ENCODE assay signal across 14 mouse cellular contexts in the genomic region with DNA sequence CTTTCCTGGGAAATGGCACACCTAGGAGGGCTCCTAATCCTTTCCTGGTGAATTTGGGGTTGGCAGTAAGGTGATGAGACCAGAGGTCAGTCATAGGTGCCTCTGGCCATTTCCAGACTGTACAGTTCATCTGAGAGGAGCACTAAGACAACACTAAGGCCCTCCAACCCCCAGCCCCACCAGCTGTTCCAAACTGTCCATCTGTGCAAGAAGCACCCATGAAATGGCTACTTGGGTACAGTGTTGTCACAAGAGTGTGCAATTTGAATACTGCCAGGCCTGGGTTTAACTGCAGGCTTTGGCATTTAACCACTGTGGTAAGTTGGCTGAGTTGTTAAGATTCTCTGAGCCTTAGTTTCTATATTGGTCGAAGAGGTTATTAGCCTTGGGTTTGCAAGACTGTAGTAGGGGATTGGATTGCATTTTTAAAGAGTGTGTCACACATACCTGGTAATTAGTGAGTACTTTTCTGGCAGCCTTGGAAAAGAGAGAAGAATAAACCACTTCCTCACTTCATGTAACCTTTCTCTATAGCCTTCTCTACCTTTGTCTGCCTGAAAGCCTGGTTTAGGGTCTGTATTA.
"Had no signal": no experiment of that assay in that cellular context is flagged by ENCODE, and none has a peak within 500 bp of the region (broad histone marks: within the 10 kb centered on the region; RNA-seq: fewer than 3 reads in every experiment).

No protein-coding gene starts in this region.

- H3K36me3 ChIP-seq: liver, embryonic 15.5 days had no signal

- H3K4me2 ChIP-seq: liver, embryonic 11.5 days; liver, embryonic 15.5 days; midbrain, embryonic 11.5 days had no signal

- ATAC-seq: lung, postnatal 0 days; midbrain, embryonic 16.5 days had no signal

- H3K9ac ChIP-seq: liver, embryonic 15.5 days had no signal

- H3K9me3 ChIP-seq: limb, embryonic 10.5 days; liver, embryonic 15.5 days had no signal

- H3K4me3 ChIP-seq: layer of hippocampus, adult 2 months; limb, embryonic 10.5 days; liver, embryonic 15.5 days had no signal

- H3K27ac ChIP-seq: layer of hippocampus, adult 2 months; limb, embryonic 10.5 days; liver, embryonic 15.5 days had no signal

- H3K27me3 ChIP-seq: liver, embryonic 15.5 days had no signal

- DNase-seq: kidney, postnatal 10 days; kidney, postnatal 4 days; lung, adult 2 months; lung, postnatal 4 days; right cerebral cortex, adult 18-20 months; right cerebral cortex, postnatal 25 days; thymus, postnatal 4 days had no signal
